Mouse (Mus musculus): Measurements from ENCODE around the gene Tead1.

The Tead1 gene

GRCm38 (mm10) chr7:112679171-112679512 is at the start of gene Tead1:
Gene Tead1, plus strand, starts transcription at chr7:112679318.
- DNase-seq (ENCODE audit: extremely low read depth, low read depth, low spot score) = no peak

- no peak for DNase-seq (ENCODE audit: extremely low read depth, low read depth, low spot score)
These were observed 44.5 kb upstream of the Tead1 start for GRCm38 (mm10) chr7:112634505-112635213.

- DNase-seq (ENCODE audit: extremely low read depth, low read depth, low spot score) = no peak
These were observed 43.2 kb upstream of the Tead1 start for GRCm38 (mm10) chr7:112635936-112636335.

- DNase-seq (ENCODE audit: extremely low read depth, low read depth, low spot score) = no peak
These were observed 35.1 kb upstream of the Tead1 start for GRCm38 (mm10) chr7:112643866-112644543.

- DNase-seq (ENCODE audit: extremely low read depth, low read depth, low spot score) = peak; percentile 84
These were observed 34.4 kb upstream of the Tead1 start for GRCm38 (mm10) chr7:112644701-112645100.

- DNase-seq (ENCODE audit: extremely low read depth, low read depth, low spot score) = no peak
These were observed 33.4 kb upstream of the Tead1 start for GRCm38 (mm10) chr7:112645724-112646123.

- no peak for DNase-seq (ENCODE audit: extremely low read depth, low read depth, low spot score)
These were observed 31.7 kb upstream of the Tead1 start for GRCm38 (mm10) chr7:112647417-112647816.

GRCm38 (mm10) chr7:112656141-112656662 is 22.9 kb upstream of the Tead1 start:
- DNase-seq (ENCODE audit: extremely low read depth, low read depth, low spot score) = peak; percentile 49

- no peak for DNase-seq (ENCODE audit: extremely low read depth, low read depth, low spot score)
These were observed 20.2 kb upstream of the Tead1 start for GRCm38 (mm10) chr7:112658939-112659338.

- no peak for DNase-seq (ENCODE audit: extremely low read depth, low read depth, low spot score)
These were observed 19.3 kb upstream of the Tead1 start for GRCm38 (mm10) chr7:112659816-112660215.

GRCm38 (mm10) chr7:112660325-112660724 is 18.8 kb upstream of the Tead1 start:
- no peak for DNase-seq (ENCODE audit: extremely low read depth, low read depth, low spot score)

GRCm38 (mm10) chr7:112662398-112663313 is 16.5 kb upstream of the Tead1 start:
- DNase-seq (ENCODE audit: extremely low read depth, low read depth, low spot score) = no peak

GRCm38 (mm10) chr7:112663314-112663966 is 15.7 kb upstream of the Tead1 start:
- DNase-seq (ENCODE audit: extremely low read depth, low read depth, low spot score) = no peak

GRCm38 (mm10) chr7:112669993-112670392 is 9.1 kb upstream of the Tead1 start:
- DNase-seq (ENCODE audit: extremely low read depth, low read depth, low spot score) = no peak

GRCm38 (mm10) chr7:112678418-112679170 is 524 bp upstream of the Tead1 start:
- no peak for DNase-seq (ENCODE audit: extremely low read depth, low read depth, low spot score)

- DNase-seq (ENCODE audit: extremely low read depth, low read depth, low spot score) = no peak
These were observed 561 bp downstream of the Tead1 start for GRCm38 (mm10) chr7:112679513-112680245.

- DNase-seq (ENCODE audit: extremely low read depth, low read depth, low spot score) = no peak
These were observed 1.6 kb downstream of the Tead1 start for GRCm38 (mm10) chr7:112680498-112681251.

- DNase-seq (ENCODE audit: extremely low read depth, low read depth, low spot score) = no peak
These were observed 5.8 kb downstream of the Tead1 start for GRCm38 (mm10) chr7:112684626-112685561.
